Mouse (Mus musculus) MN1 (cell line): ENCODE measurements around the gene Lysmd1.
"Not testable (repeated sequence)": the region's sequence is repeated elsewhere in the genome, so short reads cannot be mapped to it uniquely, and the experiment has no call there.

Experiments
- DNase-seq: peaks from one replicate; pipeline ENCODE4 v3.0.0-alpha.2; 2016; ENCODE audit warnings: low spot score

The Lysmd1 gene

GRCm38 (mm10) chr3:95133680-95134101, at the start of gene Lysmd1, which contains the start of gene Scnm1:
Lysmd1 (plus strand) TSS chr3:95134088.
Scnm1 (minus strand) TSS chr3:95134011.
- peak; percentile 95 for DNase-seq

GRCm38 (mm10) chr3:95088071-95088470, 45.8 kb upstream of the Lysmd1 start:
- DNase-seq = no peak

GRCm38 (mm10) chr3:95100854-95101253, 33.0 kb upstream of the Lysmd1 start:
- DNase-seq = no peak

- no peak for DNase-seq
These were observed 28.8 kb upstream of the Lysmd1 start for GRCm38 (mm10) chr3:95105121-95105520.

- DNase-seq = peak; percentile 28
These were observed 28.1 kb upstream of the Lysmd1 start for GRCm38 (mm10) chr3:95105586-95106337.

GRCm38 (mm10) chr3:95106338-95107117, 27.4 kb upstream of the Lysmd1 start, which contains the start of gene Pip5k1a:
Pip5k1a (minus strand) TSS chr3:95106930.
- DNase-seq = peak; percentile 99

- DNase-seq = not testable (repeated sequence)
These were observed 26.6 kb upstream of the Lysmd1 start for GRCm38 (mm10) chr3:95107308-95107707.

GRCm38 (mm10) chr3:95107898-95108297, 26.0 kb upstream of the Lysmd1 start:
- peak; percentile 38 for DNase-seq

- peak; percentile 94 for DNase-seq
These were observed 22.8 kb upstream of the Lysmd1 start, which contains the start of gene Vps72 for GRCm38 (mm10) chr3:95110911-95111726. Vps72 (plus strand) TSS chr3:95111022.

- no peak for DNase-seq
These were observed 21.1 kb upstream of the Lysmd1 start for GRCm38 (mm10) chr3:95112760-95113159.

GRCm38 (mm10) chr3:95117751-95118150, 16.1 kb upstream of the Lysmd1 start:
- peak; percentile 33 for DNase-seq

- no peak for DNase-seq
These were observed 12.3 kb upstream of the Lysmd1 start for GRCm38 (mm10) chr3:95121580-95121979.

- no peak for DNase-seq
These were observed 9.6 kb upstream of the Lysmd1 start, which contains the start of gene Tmod4 for GRCm38 (mm10) chr3:95124246-95124645. Tmod4 (plus strand) TSS chr3:95124476.

- DNase-seq = peak; percentile 82
These were observed 8.9 kb upstream of the Lysmd1 start for GRCm38 (mm10) chr3:95124972-95125371.

GRCm38 (mm10) chr3:95129226-95129651, 4.6 kb upstream of the Lysmd1 start:
- no peak for DNase-seq

GRCm38 (mm10) chr3:95130081-95130480, 3.8 kb upstream of the Lysmd1 start:
- no peak for DNase-seq

GRCm38 (mm10) chr3:95132389-95132788, 1.5 kb upstream of the Lysmd1 start:
- not testable (repeated sequence) for DNase-seq

GRCm38 (mm10) chr3:95133176-95133575, 712 bp upstream of the Lysmd1 start:
- no peak for DNase-seq

- not testable (repeated sequence) for DNase-seq
These were observed 245 bp downstream of the Lysmd1 start for GRCm38 (mm10) chr3:95134133-95134532.

GRCm38 (mm10) chr3:95135023-95135422, 1.1 kb downstream of the Lysmd1 start:
- DNase-seq = peak; percentile 53

GRCm38 (mm10) chr3:95135433-95136052, 1.7 kb downstream of the Lysmd1 start:
- no peak for DNase-seq
